Mouse (Mus musculus): ENCODE results near the gene Sun2. TPM values are rescaled to one million over a fixed set of nuclear protein-coding genes. Genes with fewer than 3 reads are reported as not detected.

The Sun2 gene
- total RNA-seq, 2 experiments from 2014 or later, result 23.5 to 23.7 TPM

DNA sequence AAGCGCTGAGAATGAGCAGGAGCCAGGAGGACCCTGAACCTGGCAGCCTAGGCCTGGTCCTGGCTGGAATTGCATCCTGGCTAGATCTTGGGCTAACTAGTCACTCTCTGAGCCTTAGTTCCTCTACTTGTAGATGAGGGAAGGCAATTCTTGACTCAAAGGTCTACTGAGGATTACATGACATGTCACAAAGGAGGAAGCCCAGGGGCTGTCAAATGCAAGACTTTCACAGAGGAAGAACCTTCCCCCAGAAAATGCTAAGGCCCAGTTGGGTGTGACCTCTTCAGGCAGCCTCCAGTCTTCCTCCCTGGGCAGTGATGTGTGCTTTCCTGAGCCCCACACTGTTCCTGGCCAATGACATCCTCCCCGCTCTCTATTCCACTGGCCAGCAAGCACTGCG, 14.8 kb upstream of the Sun2 start:
- no peak for DNase-seq (ENCODE audit: extremely low spot score in 1 of 2, low spot score in 1 of 2)

DNA sequence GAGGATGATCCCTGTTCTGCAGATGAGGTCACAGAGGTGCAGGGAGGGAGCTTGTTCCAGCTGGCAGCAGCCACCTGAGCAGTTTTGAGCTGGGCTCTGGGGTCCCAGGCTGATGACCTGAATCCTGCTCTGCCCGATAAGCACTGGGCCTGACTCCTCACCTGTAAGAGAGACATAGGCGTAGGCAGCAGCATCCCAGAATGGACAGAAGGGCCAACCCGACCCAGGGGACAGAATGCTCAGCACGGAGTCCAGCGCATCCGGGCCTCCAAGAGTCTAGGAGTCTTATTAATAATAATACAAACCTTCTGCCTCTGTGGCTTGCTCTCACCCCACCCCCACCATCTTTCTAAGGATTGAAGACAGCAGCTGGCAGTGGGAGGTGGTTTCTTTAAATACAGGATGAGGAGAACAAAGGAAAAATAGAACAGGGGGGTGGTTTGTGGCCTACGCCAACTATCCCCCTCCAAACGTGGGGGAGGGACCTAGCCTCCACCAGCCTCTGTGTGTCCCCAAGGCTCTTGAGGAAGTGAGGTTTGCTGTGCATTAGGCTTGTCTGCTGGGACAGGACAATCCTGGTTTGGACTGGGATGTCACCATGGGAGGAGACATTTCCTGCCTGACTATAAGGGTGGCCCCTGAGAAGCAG, 13.8 kb upstream of the Sun2 start:
- no peak for DNase-seq (ENCODE audit: extremely low spot score in 1 of 2, low spot score in 1 of 2)

GRCm38 (mm10) chr15:79755176-79755575, 12.8 kb upstream of the Sun2 start:
- DNase-seq (ENCODE audit: extremely low spot score in 1 of 2, low spot score in 1 of 2), result no peak

DNA sequence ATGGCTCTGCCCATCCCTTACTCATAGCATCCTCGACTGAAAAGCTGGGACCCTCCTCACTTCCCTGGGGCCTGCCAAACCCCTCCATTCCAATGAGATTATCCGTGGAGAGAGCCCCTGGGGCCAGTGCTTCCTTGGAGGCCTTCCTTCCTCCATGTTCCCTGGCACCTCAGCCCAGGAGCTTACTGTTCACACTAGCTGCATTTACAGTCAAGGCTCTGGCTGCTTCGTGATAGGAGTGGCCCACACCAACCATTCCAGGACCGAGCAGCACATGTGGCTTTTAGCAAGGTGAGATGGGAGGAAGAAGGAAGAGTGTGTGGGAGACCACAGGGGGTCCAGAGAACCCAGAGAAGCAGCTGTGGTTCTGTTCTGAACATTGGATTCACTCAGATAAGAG, 11.5 kb upstream of the Sun2 start:
- DNase-seq (ENCODE audit: extremely low spot score in 1 of 2, low spot score in 1 of 2), result no peak

DNA sequence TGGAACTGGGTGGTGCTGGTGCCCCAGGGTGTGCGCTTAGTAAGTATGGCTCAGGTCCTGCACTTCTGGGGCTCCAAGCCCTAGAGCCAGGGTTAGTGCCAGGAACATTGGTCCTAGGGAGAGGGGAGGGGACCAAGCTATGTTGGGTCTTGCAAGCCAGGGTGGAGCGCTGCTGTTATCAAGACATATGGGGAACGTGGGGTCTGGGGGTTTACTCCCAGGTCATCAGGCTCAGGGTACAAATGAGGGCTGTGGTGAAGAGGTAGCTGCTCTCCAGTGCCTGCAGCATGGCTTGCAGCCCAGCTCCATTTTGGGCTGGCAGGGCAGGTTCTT, 11.1 kb upstream of the Sun2 start:
- no peak for DNase-seq (ENCODE audit: extremely low spot score in 1 of 2, low spot score in 1 of 2)

- peak; percentile 67 to 77 for DNase-seq (ENCODE audit: extremely low spot score in 1 of 2, low spot score in 1 of 2)
Observed at GRCm38 (mm10) chr15:79752742-79753419, 10.5 kb upstream of the Sun2 start.

DNA sequence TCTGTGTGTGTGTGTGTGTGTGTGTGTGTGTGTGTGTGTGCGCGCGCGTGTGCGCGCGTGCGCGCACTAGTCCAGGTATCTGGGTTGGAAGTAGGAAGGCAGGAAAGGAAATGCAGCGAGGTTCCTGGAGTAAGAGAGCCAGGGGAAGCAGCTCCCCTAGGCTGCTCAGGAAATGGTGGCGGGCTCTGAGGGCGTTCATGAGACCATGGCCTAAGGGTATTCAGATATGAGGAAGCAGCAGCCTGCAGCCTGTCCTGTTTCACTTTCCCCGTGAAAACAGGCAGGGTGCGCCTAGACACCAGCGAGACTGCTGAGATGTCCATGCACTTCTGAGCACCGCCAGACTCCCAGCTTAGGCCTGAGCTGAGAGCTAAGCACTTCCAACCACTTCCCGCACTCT, 9.4 kb upstream of the Sun2 start:
- no peak for DNase-seq (ENCODE audit: extremely low spot score in 1 of 2, low spot score in 1 of 2)

GRCm38 (mm10) chr15:79750266-79750665, 7.9 kb upstream of the Sun2 start:
- DNase-seq (ENCODE audit: extremely low spot score in 1 of 2, low spot score in 1 of 2), result no peak

DNA sequence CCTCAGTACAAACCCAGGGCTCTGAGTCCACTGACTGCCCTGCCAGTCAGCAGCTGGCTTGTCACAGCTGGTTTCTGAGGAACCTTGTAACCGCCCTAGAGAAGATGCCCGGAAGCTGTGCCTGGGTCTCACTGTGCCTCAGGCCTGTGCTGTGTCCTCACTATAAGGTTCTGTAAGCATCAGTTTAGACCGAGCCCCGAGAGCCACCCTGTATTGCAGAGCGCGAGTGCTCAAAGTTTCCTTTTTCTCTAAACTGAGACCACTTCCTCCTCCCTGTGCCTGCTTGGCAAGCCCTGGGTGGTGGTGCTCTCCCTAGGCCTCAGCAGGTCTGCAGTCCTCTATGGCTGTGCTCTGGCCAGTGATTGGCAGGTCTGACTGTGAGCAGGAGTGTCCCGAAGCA, 6.8 kb upstream of the Sun2 start:
- no peak for DNase-seq (ENCODE audit: extremely low spot score in 1 of 2, low spot score in 1 of 2)

DNA sequence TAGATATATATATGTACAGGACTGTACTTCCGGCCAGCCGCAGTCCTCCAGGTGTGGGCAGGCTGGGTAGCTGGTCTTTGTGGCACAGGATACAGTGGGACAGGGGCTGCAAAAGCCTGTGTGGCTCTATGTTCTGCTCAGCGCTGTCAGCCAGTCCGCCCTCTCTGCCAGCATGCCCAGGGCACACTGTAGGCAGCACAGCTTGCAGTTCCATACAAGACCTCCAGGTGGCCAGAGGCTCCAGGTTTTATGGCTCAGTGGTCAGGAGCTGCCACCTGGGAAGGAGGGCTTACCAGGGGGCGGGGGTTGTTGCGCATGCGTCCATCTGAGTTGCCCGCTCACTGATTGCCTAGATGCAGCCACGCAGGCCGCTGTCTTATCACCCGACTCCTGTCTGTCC, 5.7 kb upstream of the Sun2 start:
- no peak for DNase-seq (ENCODE audit: extremely low spot score in 1 of 2, low spot score in 1 of 2)

DNA sequence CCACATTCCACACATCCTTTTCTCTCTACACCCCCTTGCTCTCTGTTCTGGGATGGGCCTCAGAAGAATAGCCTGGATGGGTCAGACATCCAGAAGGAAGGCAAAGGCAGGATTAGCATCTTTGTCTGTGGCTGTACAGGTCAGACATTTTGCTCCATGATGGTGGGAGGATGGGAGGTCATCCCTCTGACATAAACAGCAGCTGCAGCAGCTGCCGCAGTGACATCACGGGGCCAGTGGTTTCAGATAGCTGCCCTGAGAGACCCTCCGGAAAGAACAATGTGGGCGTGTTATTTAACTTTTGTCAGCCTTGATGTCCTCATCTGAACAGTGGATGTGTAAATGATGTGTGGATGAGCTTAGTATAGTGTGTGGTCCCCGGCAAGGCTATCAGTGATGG, 3.5 kb upstream of the Sun2 start:
- DNase-seq (ENCODE audit: extremely low spot score in 1 of 2, low spot score in 1 of 2), result no peak

DNA sequence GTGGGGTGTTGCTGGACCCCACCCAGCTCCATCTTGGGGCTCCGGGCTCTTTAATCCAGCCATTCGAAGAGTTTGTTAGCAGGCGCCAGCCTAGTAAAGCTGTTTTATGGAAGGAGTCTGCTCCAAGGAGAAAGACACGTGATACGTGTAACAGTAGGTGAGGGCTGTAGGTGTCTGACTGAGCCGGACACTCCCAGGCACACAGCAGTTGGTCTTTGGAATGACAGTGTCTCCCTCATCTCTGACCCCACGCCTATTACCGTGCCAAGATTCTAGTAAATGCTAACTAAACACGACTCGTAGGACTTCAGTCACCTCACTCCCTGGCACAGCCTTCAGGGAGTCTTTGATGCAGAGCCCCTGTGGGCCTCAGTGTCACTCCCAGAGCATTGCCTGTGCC, 3.0 kb upstream of the Sun2 start:
- no peak for DNase-seq (ENCODE audit: extremely low spot score in 1 of 2, low spot score in 1 of 2)

DNA sequence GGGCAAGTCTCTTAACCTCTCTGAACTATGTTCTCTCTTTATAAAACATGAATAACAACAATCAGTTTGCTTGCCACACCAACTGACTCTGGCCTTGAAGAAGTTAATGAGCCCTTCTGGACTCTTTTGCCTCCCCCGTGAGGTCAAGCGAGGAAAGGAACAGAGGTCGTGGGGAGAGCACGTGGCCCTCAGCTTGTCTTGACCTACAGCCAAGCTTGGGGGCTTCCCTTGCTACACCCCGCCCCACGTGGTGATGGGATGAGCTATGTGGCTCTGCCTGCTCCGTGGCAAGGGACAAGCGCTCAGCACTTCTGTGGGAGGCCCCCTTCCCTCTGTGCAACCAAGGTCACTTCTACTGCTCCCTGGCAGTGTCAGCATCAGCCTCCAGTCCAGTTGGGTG, 2.4 kb upstream of the Sun2 start:
- no peak for DNase-seq (ENCODE audit: extremely low spot score in 1 of 2, low spot score in 1 of 2)

DNA sequence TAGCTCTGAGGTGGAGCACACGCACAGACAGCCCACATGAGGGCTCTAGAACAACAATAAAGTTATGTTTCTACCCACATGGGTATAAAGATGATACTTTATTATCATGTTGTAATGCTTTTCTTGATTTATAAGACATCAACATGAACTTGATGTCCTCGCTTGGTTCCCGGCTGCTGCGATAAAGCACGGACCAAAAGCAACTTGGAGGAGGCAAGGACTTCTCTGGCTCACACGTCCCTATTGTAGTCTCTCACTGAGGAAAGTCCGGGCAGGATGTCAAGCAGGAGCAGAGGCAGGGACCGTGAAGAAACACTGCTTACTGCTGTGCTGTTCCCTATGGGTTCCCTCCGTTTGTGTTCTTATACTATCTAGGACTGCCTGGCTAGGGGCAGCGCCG, 1.7 kb upstream of the Sun2 start:
- DNase-seq (ENCODE audit: extremely low spot score in 1 of 2, low spot score in 1 of 2), result no peak

DNA sequence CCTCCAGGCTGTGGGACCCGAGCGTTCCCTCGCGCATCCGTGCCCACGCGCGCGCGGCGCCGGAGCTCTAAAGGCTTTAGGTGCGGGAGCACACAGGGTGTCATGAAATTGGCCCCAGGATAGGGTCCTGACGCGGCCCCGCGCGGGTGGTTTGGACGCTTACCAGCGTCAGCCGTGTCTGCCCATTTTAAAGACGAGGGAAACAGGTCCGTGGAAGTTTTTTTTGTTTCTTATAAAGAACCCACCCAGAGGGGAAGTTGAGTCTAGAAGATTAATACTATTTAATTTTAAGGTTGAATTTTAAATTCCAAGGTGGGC, 329 bp upstream of the Sun2 start:
- DNase-seq (ENCODE audit: extremely low spot score in 1 of 2, low spot score in 1 of 2), result no peak

GRCm38 (mm10) chr15:79741173-79741858, 1.0 kb downstream of the Sun2 start:
- no peak for DNase-seq (ENCODE audit: extremely low spot score in 1 of 2, low spot score in 1 of 2)

GRCm38 (mm10) chr15:79740739-79741138, 1.6 kb downstream of the Sun2 start:
- no peak for DNase-seq (ENCODE audit: extremely low spot score in 1 of 2, low spot score in 1 of 2)

GRCm38 (mm10) chr15:79734311-79734710, 8.0 kb downstream of the Sun2 start:
- no peak for DNase-seq (ENCODE audit: extremely low spot score in 1 of 2, low spot score in 1 of 2)

DNA sequence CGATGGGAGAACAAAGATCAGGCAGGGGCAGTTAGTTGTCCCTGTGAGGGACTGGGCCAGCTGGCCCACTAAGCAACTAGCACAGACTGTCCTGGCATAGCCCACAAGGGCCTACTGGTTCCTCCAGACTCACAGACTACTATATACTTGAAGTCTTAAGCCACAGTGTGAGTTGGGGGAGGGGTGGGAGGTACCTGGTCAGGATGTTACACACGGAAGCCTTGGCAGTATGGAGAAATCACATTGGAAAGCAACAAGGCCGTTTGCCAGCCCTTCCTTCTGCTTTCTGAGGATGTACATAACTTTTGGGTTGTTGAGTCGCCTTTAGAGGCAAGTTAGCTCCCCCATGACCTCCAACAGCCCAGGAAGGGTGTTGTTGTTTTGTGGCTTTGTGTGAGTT, 8.7 kb downstream of the Sun2 start:
- DNase-seq (ENCODE audit: extremely low spot score in 1 of 2, low spot score in 1 of 2), result no peak

GRCm38 (mm10) chr15:79733192-79733591, 9.1 kb downstream of the Sun2 start:
- no peak for DNase-seq (ENCODE audit: extremely low spot score in 1 of 2, low spot score in 1 of 2)

DNA sequence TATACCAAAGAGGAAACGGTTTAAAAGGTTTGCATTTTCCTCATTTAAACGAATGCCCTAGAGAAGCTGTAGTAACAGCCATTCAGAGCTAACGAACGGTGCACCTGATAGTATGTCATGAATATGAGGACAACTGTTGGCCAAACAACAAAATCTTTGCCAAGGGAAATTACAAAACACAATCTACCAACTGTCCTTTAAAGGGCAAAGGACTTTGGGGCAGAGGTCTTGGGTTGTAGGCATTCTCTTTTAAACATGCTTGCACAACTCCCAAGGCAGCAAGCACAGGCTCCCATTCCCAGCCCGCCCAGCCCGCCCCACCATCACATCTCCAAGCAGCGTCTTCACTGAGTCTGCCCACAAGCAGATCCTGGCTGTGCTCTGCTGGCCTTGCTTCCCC, 10.8 kb downstream of the Sun2 start:
- no peak for DNase-seq (ENCODE audit: extremely low spot score in 1 of 2, low spot score in 1 of 2)

- no peak for DNase-seq (ENCODE audit: extremely low spot score in 1 of 2, low spot score in 1 of 2)
Observed at GRCm38 (mm10) chr15:79728731-79729388, 13.5 kb downstream of the Sun2 start.

All from layer of hippocampus, postnatal 25 days (tissue).